Mouse (Mus musculus) ES-E14 (cell line): Measurements from ENCODE around the gene Kndc1. TPM values are rescaled to one million over a fixed set of nuclear protein-coding genes. Genes with fewer than 3 reads are reported as not detected.

Experiments used
- DNase-seq: peaks from one replicate; pipeline ENCODE4 v3.0.0-alpha.2; 2013; ENCODE audit warnings: low read depth, low spot score
- H3K27ac ChIP-seq: 2 replicates; pipeline ENCODE4 v1.5.1; 2012; ENCODE audit warnings: low read depth, mild to moderate bottlenecking, low read length, moderate library complexity, mixed read lengths; ENCODE audit not compliant: poor library complexity, insufficient read depth, severe bottlenecking
- H3K36me3 ChIP-seq: 2 replicates; pipeline ENCODE4 v1.6.1; 2012; ENCODE audit warnings: mild to moderate bottlenecking, low read length, moderate library complexity, mixed read lengths; ENCODE audit not compliant: control insufficient read depth, poor library complexity, insufficient read depth, severe bottlenecking
- H3K4me1 ChIP-seq, 2 experiments: fragments of 150-350 bp in 1 of 2; sonication (generic) in 1 of 2; 2 replicates each; pipeline ENCODE4 v1.6.1; 2012; ENCODE audit warnings: low read length in 2 of 2, mild to moderate bottlenecking in 1 of 2, mixed read lengths in 1 of 2; ENCODE audit not compliant: control insufficient read depth in 2 of 2, insufficient read depth in 2 of 2, poor library complexity in 1 of 2
- H3K4me3 ChIP-seq, 2 experiments: fragments of 150-350 bp in 1 of 2; sonication (generic) in 1 of 2; 2 replicates each; pipeline ENCODE4 v1.5.1; 2012; ENCODE audit warnings: low read length in 2 of 2, low read depth in 1 of 2, mild to moderate bottlenecking in 1 of 2, mixed read lengths in 1 of 2; ENCODE audit not compliant: insufficient read depth in 1 of 2, poor library complexity in 1 of 2, severe bottlenecking in 1 of 2
- H3K9ac ChIP-seq: 2 replicates; pipeline ENCODE4 v1.6.1; 2012; ENCODE audit warnings: low read depth, mild to moderate bottlenecking, low read length, mixed read lengths; ENCODE audit not compliant: poor library complexity, insufficient read depth, severe bottlenecking
- H3K9me3 ChIP-seq: fragments of 150-350 bp; sonication (generic); 2 replicates; pipeline ENCODE4 v1.6.1; 2012; ENCODE audit warnings: low read depth, mild to moderate bottlenecking, low read length; ENCODE audit not compliant: control insufficient read depth, insufficient read depth
- CHD2 ChIP-seq: IDR thresholded peaks from 2 replicates; pipeline ENCODE4 v1.6.1; 2014; ENCODE audit warnings: mild to moderate bottlenecking, low read depth, low read length, inconsistent platforms
- HCFC1 ChIP-seq: IDR thresholded peaks from 2 replicates; pipeline ENCODE4 v1.6.1; 2012; ENCODE audit warnings: low read length, inconsistent platforms, borderline replicate concordance; ENCODE audit not compliant: insufficient read depth
- MAFK ChIP-seq: IDR thresholded peaks from 2 replicates; pipeline ENCODE4 v1.6.1; 2014; ENCODE audit warnings: mild to moderate bottlenecking, low read depth, low read length, inconsistent platforms; ENCODE audit not compliant: insufficient read depth
- ZC3H11A ChIP-seq: IDR thresholded peaks from 2 replicates; pipeline ENCODE4 v1.6.1; 2012; ENCODE audit warnings: low read depth, mild to moderate bottlenecking, inconsistent platforms, low read length, borderline replicate concordance
- ZNF384 ChIP-seq: IDR thresholded peaks from 2 replicates; pipeline ENCODE4 v1.6.1; 2012; ENCODE audit warnings: low read depth, low read length, inconsistent platforms
- in situ Hi-C, 2 experiments: fragments of 600-800 bp; cut with MboI; formaldehyde crosslinking; loops; one replicate each; pipeline ENCODE4 v1.15.1; 2025; ENCODE audit warnings: low sequenced_read_pairs in 2 of 2, inconsistent platforms in 1 of 2; ENCODE audit not compliant: unreplicated experiment in 2 of 2
- total RNA-seq: library from RNA; depleted of rRNA; stranded (reverse); fragments of 300-350 nt; gene quantifications from 2 replicates; pipeline ENCODE4 v1.2.3, GENCODE M21; 2012

Gene Kndc1
- total RNA-seq, 1 experiment: 2.3 TPM

GRCm38 (mm10) chr7:139951991-139952633 is 57.6 kb downstream of the Kndc1 start:
- DNase-seq: no peak
- Histone ChIP-seq H3K9me3 (no peaks in the 10 kb centered on the region), H3K36me3 (peaks cover 22% of the 10 kb centered on the region), H3K4me3 (peak overlapping the region in 1 of 2 experiments; percentile 78; a peak in 1 of 4 replicates), H3K4me1 (peaks cover 3 to 23% of the 10 kb centered on the region in 2 experiments; a peak in 2 of 4 replicates), H3K27ac (no peak overlapping the region), H3K9ac (no peak overlapping the region)
- in situ Hi-C loops: no loop called here
- no peak for TF ChIP-seq HCFC1
- no peak for TF ChIP-seq ZC3H11A
- TF ChIP-seq ZNF384: no peak
- TF ChIP-seq CHD2: no peak
- TF ChIP-seq MAFK: no peak

- in situ Hi-C loops: no loop called here
- no peak for DNase-seq
Measured at GRCm38 (mm10) chr7:139955505-139955904, 61.0 kb downstream of the Kndc1 start.

GRCm38 (mm10) chr7:139956658-139957057 is 62.2 kb downstream of the Kndc1 start:
- in situ Hi-C loops: no loop called here
- no peak for TF ChIP-seq ZNF384
- TF ChIP-seq CHD2: no peak
- no peak for TF ChIP-seq HCFC1
- H3K27ac ChIP-seq: no peak overlapping the region
- peaks cover 4 to 23% of the 10 kb centered on the region in 2 experiments; a peak in 3 of 4 replicates for H3K4me1 ChIP-seq
- DNase-seq: no peak
- H3K9me3 ChIP-seq: no peaks in the 10 kb centered on the region
- H3K9ac ChIP-seq: no peak overlapping the region
- no peak overlapping the region for H3K4me3 ChIP-seq
- peaks cover 18% of the 10 kb centered on the region for H3K36me3 ChIP-seq

More at GRCm38 (mm10) chr7:139955505-139955904, 61.0 kb downstream of the Kndc1 start:
- Histone ChIP-seq H3K9me3 (no peaks in the 10 kb centered on the region), H3K4me1 (peaks cover 4 to 23% of the 10 kb centered on the region in 2 experiments; a peak in 3 of 4 replicates), H3K36me3 (peaks cover 18% of the 10 kb centered on the region), H3K4me3 (no peak overlapping the region), H3K9ac (no peak overlapping the region), H3K27ac (no peak overlapping the region)
- no peak for TF ChIP-seq CHD2
- no peak for TF ChIP-seq ZC3H11A
- TF ChIP-seq ZNF384: no peak
- no peak for TF ChIP-seq MAFK
- no peak for TF ChIP-seq HCFC1

- Histone ChIP-seq H3K27ac (no peak overlapping the region), H3K4me1 (peaks cover 4 to 23% of the 10 kb centered on the region in 2 experiments; a peak in 3 of 4 replicates), H3K4me3 (no peak overlapping the region), H3K36me3 (peaks cover 16% of the 10 kb centered on the region), H3K9ac (no peak overlapping the region), H3K9me3 (no peaks in the 10 kb centered on the region)
- DNase-seq: no peak
- TF ChIP-seq ZNF384 (no peak), HCFC1 (no peak), ZC3H11A (no peak), MAFK (no peak), CHD2 (no peak)
- in situ Hi-C loops: no loop called here
Measured at GRCm38 (mm10) chr7:139957437-139957836, 62.9 kb downstream of the Kndc1 start.

GRCm38 (mm10) chr7:139957958-139958357 is 63.5 kb downstream of the Kndc1 start:
- no peak for DNase-seq
- peaks cover 16% of the 10 kb centered on the region for H3K36me3 ChIP-seq
- H3K4me1 ChIP-seq: peaks cover 4 to 23% of the 10 kb centered on the region in 2 experiments; a peak in 3 of 4 replicates
- H3K27ac ChIP-seq: no peak overlapping the region
- in situ Hi-C loops: no loop called here
- TF ChIP-seq HCFC1 (no peak), ZNF384 (no peak), ZC3H11A (no peak), MAFK (no peak), CHD2 (no peak)
- no peak overlapping the region for H3K9ac ChIP-seq
- no peak overlapping the region for H3K4me3 ChIP-seq
- H3K9me3 ChIP-seq: no peaks in the 10 kb centered on the region
